Mouse (Mus musculus): ENCODE data around the gene Kdm2a. TPM values are rescaled to one million over a fixed set of nuclear protein-coding genes. Genes with fewer than 3 reads are reported as not detected.
A peak's percentile ranks its signal among the peaks of the same experiment; 100 is the strongest.

Gene Kdm2a
- polyA plus RNA-seq, 1 experiment from 2014 or later, result 47.7 TPM

GRCm38 (mm10) chr19:4338162-4338561 is 59.9 kb downstream of the Kdm2a start:
- no peaks in the 10 kb centered on the region for H3K9me3 ChIP-seq (replicated peaks)
- H3K36me3 ChIP-seq, result peaks cover 66% of the 10 kb centered on the region
- H3K27ac ChIP-seq (replicated peaks), result no peak overlapping the region
- H3K4me3 ChIP-seq, result no peak overlapping the region
- 39% methylated on average over 2 of the region's 2 CpGs for WGBS
- H3K4me1 ChIP-seq, result peaks cover 20% of the 10 kb centered on the region
- DNase-seq (ENCODE audit: low spot score), result peak; percentile 31
- H3K27me3 ChIP-seq (ENCODE audit: low read depth, poor library complexity, severe bottlenecking), result no peaks in the 10 kb centered on the region

GRCm38 (mm10) chr19:4333791-4334190 is 64.3 kb downstream of the Kdm2a start:
- under 1% methylated on average over 16 of the region's 16 CpGs for WGBS

GRCm38 (mm10) chr19:4333100-4333775 is 64.8 kb downstream of the Kdm2a start:
- no peaks in the 10 kb centered on the region for H3K9me3 ChIP-seq (replicated peaks)
- peaks cover 55% of the 10 kb centered on the region for H3K36me3 ChIP-seq
- DNase-seq (ENCODE audit: low spot score), result no peak
- peak overlapping the region; percentile 91 for H3K27ac ChIP-seq (replicated peaks)
- WGBS, result under 1% methylated on average over 13 of the region's 13 CpGs
- no peaks in the 10 kb centered on the region for H3K27me3 ChIP-seq (ENCODE audit: low read depth, poor library complexity, severe bottlenecking)
- H3K4me3 ChIP-seq, result peak overlapping the region; percentile 72
- peaks cover 35% of the 10 kb centered on the region for H3K4me1 ChIP-seq

More at GRCm38 (mm10) chr19:4333791-4334190, 64.3 kb downstream of the Kdm2a start:
- Histone ChIP-seq H3K4me3 (peak overlapping the region; percentile 72), H3K9me3 (replicated peaks) (no peaks in the 10 kb centered on the region), H3K27me3 (ENCODE audit: low read depth, poor library complexity, severe bottlenecking) (no peaks in the 10 kb centered on the region), H3K36me3 (peaks cover 55% of the 10 kb centered on the region), H3K27ac (replicated peaks) (peak overlapping the region; percentile 91), H3K4me1 (peaks cover 35% of the 10 kb centered on the region)
- DNase-seq (ENCODE audit: low spot score), result peak; percentile 93

- Histone ChIP-seq H3K4me3 (peak overlapping the region; percentile 72), H3K27me3 (ENCODE audit: low read depth, poor library complexity, severe bottlenecking) (no peaks in the 10 kb centered on the region), H3K4me1 (peaks cover 35% of the 10 kb centered on the region), H3K9me3 (replicated peaks) (no peaks in the 10 kb centered on the region), H3K27ac (replicated peaks) (peak overlapping the region; percentile 91), H3K36me3 (peaks cover 58% of the 10 kb centered on the region)
- 0% methylated on average over 4 of the region's 4 CpGs for WGBS
- DNase-seq (ENCODE audit: low spot score), result peak; percentile 28
These were observed 65.4 kb downstream of the Kdm2a start for GRCm38 (mm10) chr19:4332653-4333052.

GRCm38 (mm10) chr19:4331273-4331672 is 66.8 kb downstream of the Kdm2a start:
- 94% methylated on average over 3 of the region's 3 CpGs for WGBS
- peaks cover 64% of the 10 kb centered on the region for H3K36me3 ChIP-seq
- no peaks in the 10 kb centered on the region for H3K9me3 ChIP-seq (replicated peaks)
- H3K4me3 ChIP-seq, result no peak overlapping the region
- no peaks in the 10 kb centered on the region for H3K27me3 ChIP-seq (ENCODE audit: low read depth, poor library complexity, severe bottlenecking)
- no peak overlapping the region for H3K27ac ChIP-seq (replicated peaks)
- peaks cover 35% of the 10 kb centered on the region for H3K4me1 ChIP-seq
- DNase-seq (ENCODE audit: low spot score), result no peak

GRCm38 (mm10) chr19:4330603-4331002 is 67.5 kb downstream of the Kdm2a start:
- Histone ChIP-seq H3K4me3 (no peak overlapping the region), H3K36me3 (peaks cover 69% of the 10 kb centered on the region), H3K4me1 (peaks cover 35% of the 10 kb centered on the region), H3K27ac (replicated peaks) (no peak overlapping the region), H3K27me3 (ENCODE audit: low read depth, poor library complexity, severe bottlenecking) (no peaks in the 10 kb centered on the region), H3K9me3 (replicated peaks) (no peaks in the 10 kb centered on the region)
- DNase-seq (ENCODE audit: low spot score), result no peak
- 93% methylated on average over 2 of the region's 2 CpGs for WGBS

- H3K36me3 ChIP-seq, result peaks cover 82% of the 10 kb centered on the region
These were observed 69.3 kb downstream of the Kdm2a start for GRCm38 (mm10) chr19:4328737-4329304.

GRCm38 (mm10) chr19:4326881-4327280 is 71.2 kb downstream of the Kdm2a start:
- WGBS, result 85% methylated on average over 1 of the region's 1 CpGs
- DNase-seq (ENCODE audit: low spot score), result no peak
- H3K27me3 ChIP-seq (ENCODE audit: low read depth, poor library complexity, severe bottlenecking), result no peaks in the 10 kb centered on the region
- H3K4me1 ChIP-seq, result peaks cover 3% of the 10 kb centered on the region
- H3K27ac ChIP-seq (replicated peaks), result no peak overlapping the region
- no peak overlapping the region for H3K4me3 ChIP-seq
- H3K36me3 ChIP-seq, result peaks cover 100% of the 10 kb centered on the region
- H3K9me3 ChIP-seq (replicated peaks), result no peaks in the 10 kb centered on the region

More at GRCm38 (mm10) chr19:4328737-4329304, 69.3 kb downstream of the Kdm2a start:
- no peaks in the 10 kb centered on the region for H3K27me3 ChIP-seq (ENCODE audit: low read depth, poor library complexity, severe bottlenecking)
- DNase-seq (ENCODE audit: low spot score), result no peak
- 94% methylated on average over 8 of the region's 8 CpGs for WGBS
- H3K4me3 ChIP-seq, result no peak overlapping the region
- H3K4me1 ChIP-seq, result peaks cover 22% of the 10 kb centered on the region
- no peaks in the 10 kb centered on the region for H3K9me3 ChIP-seq (replicated peaks)
- no peak overlapping the region for H3K27ac ChIP-seq (replicated peaks)

GRCm38 (mm10) chr19:4326106-4326505 is 72.0 kb downstream of the Kdm2a start:
- Histone ChIP-seq H3K36me3 (peaks cover 99% of the 10 kb centered on the region), H3K27me3 (ENCODE audit: low read depth, poor library complexity, severe bottlenecking) (no peaks in the 10 kb centered on the region), H3K9me3 (replicated peaks) (no peaks in the 10 kb centered on the region), H3K4me3 (no peak overlapping the region), H3K27ac (replicated peaks) (no peak overlapping the region), H3K4me1 (no peaks in the 10 kb centered on the region)
- 92% methylated on average over 3 of the region's 3 CpGs for WGBS
- no peak for DNase-seq (ENCODE audit: low spot score)

GRCm38 (mm10) chr19:4322134-4322533 is 76.0 kb downstream of the Kdm2a start:
- no peak for DNase-seq (ENCODE audit: low spot score)
- no peak overlapping the region for H3K4me3 ChIP-seq
- peaks cover 99% of the 10 kb centered on the region for H3K36me3 ChIP-seq
- H3K27ac ChIP-seq (replicated peaks), result no peak overlapping the region
- H3K4me1 ChIP-seq, result no peaks in the 10 kb centered on the region
- 92% methylated on average over 3 of the region's 3 CpGs for WGBS
- H3K27me3 ChIP-seq (ENCODE audit: low read depth, poor library complexity, severe bottlenecking), result no peaks in the 10 kb centered on the region
- H3K9me3 ChIP-seq (replicated peaks), result no peaks in the 10 kb centered on the region

- H3K4me1 ChIP-seq, result no peaks in the 10 kb centered on the region
- peaks cover 99% of the 10 kb centered on the region for H3K36me3 ChIP-seq
- WGBS, result 100% methylated on average over 1 of the region's 1 CpGs
- no peak overlapping the region for H3K4me3 ChIP-seq
- H3K27ac ChIP-seq (replicated peaks), result no peak overlapping the region
- H3K27me3 ChIP-seq (ENCODE audit: low read depth, poor library complexity, severe bottlenecking), result no peaks in the 10 kb centered on the region
- H3K9me3 ChIP-seq (replicated peaks), result no peaks in the 10 kb centered on the region
- no peak for DNase-seq (ENCODE audit: low spot score)
These were observed 76.5 kb downstream of the Kdm2a start for GRCm38 (mm10) chr19:4321622-4322021.

GRCm38 (mm10) chr19:4319272-4319671 is 78.8 kb downstream of the Kdm2a start:
- no peak for DNase-seq (ENCODE audit: low spot score)
- Histone ChIP-seq H3K27me3 (ENCODE audit: low read depth, poor library complexity, severe bottlenecking) (no peaks in the 10 kb centered on the region), H3K4me1 (no peaks in the 10 kb centered on the region), H3K9me3 (replicated peaks) (no peaks in the 10 kb centered on the region), H3K36me3 (peaks cover 89% of the 10 kb centered on the region), H3K27ac (replicated peaks) (no peak overlapping the region), H3K4me3 (no peak overlapping the region)
- 91% methylated on average over 4 of the region's 4 CpGs for WGBS

GRCm38 (mm10) chr19:4317181-4317580 is 80.9 kb downstream of the Kdm2a start:
- Histone ChIP-seq H3K9me3 (replicated peaks) (no peaks in the 10 kb centered on the region), H3K27ac (replicated peaks) (no peak overlapping the region), H3K36me3 (peaks cover 77% of the 10 kb centered on the region), H3K4me1 (no peaks in the 10 kb centered on the region), H3K27me3 (ENCODE audit: low read depth, poor library complexity, severe bottlenecking) (no peaks in the 10 kb centered on the region), H3K4me3 (no peak overlapping the region)
- WGBS, result 94% methylated on average over 3 of the region's 3 CpGs
- DNase-seq (ENCODE audit: low spot score), result no peak

Measured in midbrain, embryonic 10.5 days (tissue).